Mouse (Mus musculus) effector memory CD4-positive, alpha-beta T cell, adult 7 months (primary cell): ENCODE data around the gene Rpl35. TPM values are rescaled to one million over a fixed set of nuclear protein-coding genes. Genes with fewer than 3 reads are reported as not detected.

Experiments
- polyA plus RNA-seq: library from polyadenylated mRNA; unstranded; fragments of 100-300 nt; shearing (Covaris generic); gene quantifications from one replicate; pipeline ENCODE4 v1.2.1, GENCODE M21; 2017

Gene Rpl35
- 451 TPM for polyA plus RNA-seq

DNA sequence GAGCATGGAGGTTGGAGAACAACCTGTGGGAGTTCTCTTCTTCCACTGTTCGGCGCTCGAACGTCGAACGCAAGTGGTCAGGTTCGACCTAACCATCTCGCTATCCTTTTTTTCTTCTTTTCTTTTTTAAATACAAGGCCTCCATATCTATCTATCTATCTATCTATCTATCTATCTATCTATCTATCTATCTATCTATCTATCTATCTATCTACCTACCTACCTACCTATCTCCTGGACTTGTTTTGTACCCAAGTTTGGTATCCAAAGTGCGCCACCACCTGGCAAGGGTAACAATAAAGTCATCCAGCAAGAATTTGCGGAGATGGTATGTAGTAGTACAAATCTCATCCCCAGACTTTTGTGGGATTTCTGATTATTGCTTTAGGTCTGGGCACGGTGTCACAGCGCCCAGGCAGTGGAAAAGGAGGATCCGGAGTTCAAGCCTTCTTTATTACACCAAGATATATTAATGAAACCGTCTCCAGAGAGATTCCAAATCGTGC, at the start of gene Rpl35:
Gene Rpl35, minus strand, starts transcription at position 51 of the 506 bp plus-strand sequence.

DNA sequence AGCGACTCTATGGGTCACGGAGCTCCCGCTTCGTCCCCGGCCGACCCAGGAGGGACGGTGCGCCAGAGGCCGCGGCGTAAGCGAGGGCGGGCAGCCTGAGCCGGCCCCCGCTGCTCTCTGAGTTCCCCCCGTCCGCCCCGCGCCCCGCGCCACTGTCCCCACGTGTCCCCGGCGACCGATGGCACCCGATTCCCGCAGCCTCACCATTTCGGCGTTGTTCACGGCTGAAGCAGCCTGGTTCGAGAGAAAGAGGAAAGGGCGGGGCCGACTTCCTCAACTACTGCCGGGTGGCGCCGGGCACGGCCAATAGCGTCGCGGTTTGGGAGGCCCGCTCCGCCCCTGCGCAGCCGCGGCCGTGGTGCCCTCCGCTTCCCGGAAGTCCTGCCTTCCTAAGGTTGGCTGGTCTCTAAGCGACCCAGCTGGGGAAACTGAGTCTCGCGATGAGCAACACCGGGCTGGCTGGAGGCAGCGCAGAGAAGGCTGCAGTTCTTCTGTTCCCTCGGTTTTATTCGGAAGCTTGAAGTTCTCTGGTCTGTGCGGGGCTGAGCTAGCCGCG, 466 bp downstream of the Rpl35 start, which contains the start of gene Arpc5l:
Gene Arpc5l, plus strand, starts transcription at position 469 of the 556 bp plus-strand sequence.

DNA sequence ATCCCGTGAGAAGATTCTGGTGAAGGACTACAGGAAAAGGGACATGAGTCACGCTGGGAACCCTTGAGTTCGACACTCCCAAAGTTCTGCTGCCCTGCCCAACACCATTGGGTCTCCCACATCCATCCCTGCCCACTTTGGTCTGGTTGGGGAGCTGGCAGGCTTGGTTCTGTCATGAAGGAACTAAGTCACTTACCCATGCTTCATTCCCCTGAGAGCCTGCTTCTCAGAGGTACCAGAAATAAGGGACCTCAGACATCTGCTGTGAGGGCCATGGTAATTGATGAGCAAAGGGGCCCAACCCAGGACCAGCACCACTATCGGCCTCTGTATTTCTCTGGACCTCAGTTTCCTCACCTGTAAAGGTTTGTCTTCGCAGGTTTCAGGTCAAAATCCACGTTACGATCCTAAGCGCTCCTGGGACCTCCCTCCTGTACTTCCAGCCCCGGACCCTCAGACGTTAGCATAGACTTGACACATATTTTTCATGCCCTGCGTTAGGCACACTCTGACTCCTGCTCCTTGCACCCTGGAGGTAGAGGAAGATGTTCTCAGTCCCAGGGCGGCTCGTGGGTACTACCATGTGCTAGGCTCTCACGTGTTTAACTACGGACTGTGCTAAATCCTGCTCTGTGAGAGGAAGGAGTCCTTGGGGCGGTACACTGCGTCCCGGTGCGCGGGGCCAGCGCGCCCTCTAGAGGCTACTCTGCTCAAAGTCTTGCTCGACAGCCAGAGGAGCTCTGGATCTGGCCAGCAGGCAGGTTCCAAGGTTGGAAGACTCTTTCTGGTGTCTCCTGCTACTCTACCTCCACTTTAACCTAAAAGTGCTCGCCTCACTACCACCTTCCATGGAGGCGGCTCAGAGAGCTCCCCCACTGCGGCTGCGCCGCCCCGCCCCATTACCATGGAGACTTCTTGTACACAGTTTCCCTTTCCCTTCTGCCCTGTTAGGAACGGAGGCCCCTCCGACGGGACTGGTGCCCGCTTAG, 7.7 kb downstream of the Rpl35 start, which contains the start of gene Wdr38:
Gene Wdr38, plus strand, starts transcription at position 91 of the 989 bp plus-strand sequence.

Other genes with a start within 250 kb of the Rpl35 start
- 0.84 TPM for gene Nr6a1, start 77.9 kb downstream of the Rpl35 start, polyA plus RNA-seq
- gene Olfml2a, start 73.6 kb downstream of the Rpl35 start, polyA plus RNA-seq = 0.27 TPM
- 1.4 TPM for gene Wdr38, start 8.1 kb downstream of the Rpl35 start, polyA plus RNA-seq
- 85.1 TPM for gene Arpc5l, start 276 bp downstream of the Rpl35 start, polyA plus RNA-seq
- gene Golga1, start 59.9 kb upstream of the Rpl35 start, polyA plus RNA-seq = 16.7 TPM
- gene Scai, start 185.1 kb upstream of the Rpl35 start, polyA plus RNA-seq = 8.9 TPM
- gene Ppp6c, start 220.8 kb upstream of the Rpl35 start, polyA plus RNA-seq = 141 TPM